Mouse (Mus musculus): ENCODE data around the gene Snx9. TPM values are rescaled to one million over a fixed set of nuclear protein-coding genes. Genes with fewer than 3 reads are reported as not detected.

Snx9 gene
- polyA plus RNA-seq, 3 experiments from 2014 or later, result 2.1 to 2.6 (median 2.6) TPM

GRCm38 (mm10) chr17:5807847-5808386 is 33.2 kb upstream of the Snx9 start:
- ATAC-seq, result no peak

GRCm38 (mm10) chr17:5813863-5814640 is 27.1 kb upstream of the Snx9 start:
- ATAC-seq, result peak; percentile 48

GRCm38 (mm10) chr17:5814641-5814920 is 26.5 kb upstream of the Snx9 start:
- no peak for ATAC-seq

GRCm38 (mm10) chr17:5817871-5818270 is 23.3 kb upstream of the Snx9 start:
- ATAC-seq, result no peak

- no peak for ATAC-seq
Measured at GRCm38 (mm10) chr17:5819105-5819504, 22.0 kb upstream of the Snx9 start.

GRCm38 (mm10) chr17:5819799-5820201 is 21.3 kb upstream of the Snx9 start:
- ATAC-seq, result no peak

GRCm38 (mm10) chr17:5822541-5822940 is 18.6 kb upstream of the Snx9 start:
- no peak for ATAC-seq

- ATAC-seq, result no peak
Measured at GRCm38 (mm10) chr17:5823032-5823431, 18.1 kb upstream of the Snx9 start.

GRCm38 (mm10) chr17:5827836-5828582 is 13.1 kb upstream of the Snx9 start:
- ATAC-seq, result peak; percentile 72

- ATAC-seq, result peak; percentile 21
Measured at GRCm38 (mm10) chr17:5828583-5828836, 12.6 kb upstream of the Snx9 start.

- ATAC-seq, result no peak
Measured at GRCm38 (mm10) chr17:5828944-5829343, 12.2 kb upstream of the Snx9 start.

- ATAC-seq, result no peak
Measured at GRCm38 (mm10) chr17:5829930-5830329, 11.2 kb upstream of the Snx9 start.

- ATAC-seq, result no peak
Measured at GRCm38 (mm10) chr17:5830382-5830781, 10.7 kb upstream of the Snx9 start.

GRCm38 (mm10) chr17:5830832-5831231 is 10.3 kb upstream of the Snx9 start:
- ATAC-seq, result no peak

- ATAC-seq, result no peak
Measured at GRCm38 (mm10) chr17:5831257-5831806, 9.8 kb upstream of the Snx9 start.

- ATAC-seq, result no peak
Measured at GRCm38 (mm10) chr17:5834166-5834565, 7.0 kb upstream of the Snx9 start.

GRCm38 (mm10) chr17:5834798-5835328 is 6.3 kb upstream of the Snx9 start:
- ATAC-seq, result no peak

GRCm38 (mm10) chr17:5839549-5840240 is 1.4 kb upstream of the Snx9 start:
- no peak for ATAC-seq

GRCm38 (mm10) chr17:5840550-5841127 is 490 bp upstream of the Snx9 start:
- peak; percentile 33 for ATAC-seq

GRCm38 (mm10) chr17:5841943-5842273 is 779 bp downstream of the Snx9 start:
- ATAC-seq, result no peak

- ATAC-seq, result no peak
Measured at GRCm38 (mm10) chr17:5842988-5843640, 2.0 kb downstream of the Snx9 start.

GRCm38 (mm10) chr17:5843641-5843990 is 2.5 kb downstream of the Snx9 start:
- ATAC-seq, result no peak
